Mouse (Mus musculus): ENCODE data around the gene P4ha3. TPM values are rescaled to one million over a fixed set of nuclear protein-coding genes. Genes with fewer than 3 reads are reported as not detected.

Gene P4ha3
- polyA plus RNA-seq, 1 experiment: 0.22 TPM

DNA sequence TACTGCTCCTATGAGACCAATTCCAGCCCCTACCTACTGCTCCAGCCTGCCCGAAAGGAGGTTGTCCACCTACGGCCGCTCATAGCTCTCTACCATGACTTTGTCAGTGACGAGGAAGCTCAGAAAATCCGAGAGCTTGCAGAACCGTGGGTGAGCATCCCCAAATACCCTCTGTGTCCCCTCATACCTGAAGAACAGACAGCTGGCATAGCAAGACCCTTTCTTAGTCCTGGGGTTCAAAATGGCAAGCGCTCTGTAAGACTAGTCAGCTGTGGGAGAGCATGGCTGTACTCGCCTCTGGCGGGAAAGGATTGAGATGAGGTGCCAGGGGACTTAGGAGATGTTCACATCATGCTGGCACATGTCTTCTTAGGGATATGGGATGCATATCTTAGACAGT, 20.6 kb downstream of the P4ha3 start:
- Histone ChIP-seq H3K36me3 (ENCODE audit: control insufficient read depth, insufficient read depth, low read length) (no peaks in the 10 kb centered on the region), H3K4me3 (ENCODE audit: insufficient read depth, low read depth, low read length) (no peak overlapping the region), H3K4me1 (ENCODE audit: control insufficient read depth, insufficient read depth, low read length) (no peaks in the 10 kb centered on the region), H3K27me3 (replicated peaks; ENCODE audit: control insufficient read depth, insufficient read depth, low read length) (no peaks in the 10 kb centered on the region), H3K27ac (ENCODE audit: insufficient read depth, low read depth, low read length) (no peak overlapping the region)
- TF ChIP-seq POLR2A (IDR thresholded peaks at IDR 0.05; ENCODE audit: low read depth, low read length): no peak
- TF ChIP-seq CTCF (conservative IDR thresholded peaks at IDR 0.05; ENCODE audit: insufficient read depth, insufficient read length, low read depth, low read length): no peak
- 90% methylated on average over 9 of the region's 9 CpGs for WGBS
- DNase-seq: no peak

- Histone ChIP-seq H3K4me3 (ENCODE audit: insufficient read depth, low read depth, low read length) (no peak overlapping the region), H3K27ac (ENCODE audit: insufficient read depth, low read depth, low read length) (no peak overlapping the region), H3K4me1 (ENCODE audit: control insufficient read depth, insufficient read depth, low read length) (no peaks in the 10 kb centered on the region), H3K27me3 (replicated peaks; ENCODE audit: control insufficient read depth, insufficient read depth, low read length) (no peaks in the 10 kb centered on the region), H3K36me3 (ENCODE audit: control insufficient read depth, insufficient read depth, low read length) (no peaks in the 10 kb centered on the region)
- 69% methylated on average over 6 of the region's 6 CpGs for WGBS
- no peak for DNase-seq
- no peak for TF ChIP-seq CTCF (conservative IDR thresholded peaks at IDR 0.05; ENCODE audit: insufficient read depth, insufficient read length, low read depth, low read length)
- no peak for TF ChIP-seq POLR2A (IDR thresholded peaks at IDR 0.05; ENCODE audit: low read depth, low read length)
These were observed 22.7 kb downstream of the P4ha3 start for GRCm38 (mm10) chr7:100307872-100308653.

GRCm38 (mm10) chr7:100309216-100309615, 23.9 kb downstream of the P4ha3 start:
- H3K4me1 ChIP-seq (ENCODE audit: control insufficient read depth, insufficient read depth, low read length): no peaks in the 10 kb centered on the region
- H3K27me3 ChIP-seq (replicated peaks; ENCODE audit: control insufficient read depth, insufficient read depth, low read length): no peaks in the 10 kb centered on the region
- H3K36me3 ChIP-seq (ENCODE audit: control insufficient read depth, insufficient read depth, low read length): no peaks in the 10 kb centered on the region
- no peak for DNase-seq
- no peak for TF ChIP-seq CTCF (conservative IDR thresholded peaks at IDR 0.05; ENCODE audit: insufficient read depth, insufficient read length, low read depth, low read length)
- no peak for TF ChIP-seq POLR2A (IDR thresholded peaks at IDR 0.05; ENCODE audit: low read depth, low read length)
- H3K27ac ChIP-seq (ENCODE audit: insufficient read depth, low read depth, low read length): no peak overlapping the region
- no peak overlapping the region for H3K4me3 ChIP-seq (ENCODE audit: insufficient read depth, low read depth, low read length)
- WGBS: 77% methylated on average over 1 of the region's 1 CpGs

DNA sequence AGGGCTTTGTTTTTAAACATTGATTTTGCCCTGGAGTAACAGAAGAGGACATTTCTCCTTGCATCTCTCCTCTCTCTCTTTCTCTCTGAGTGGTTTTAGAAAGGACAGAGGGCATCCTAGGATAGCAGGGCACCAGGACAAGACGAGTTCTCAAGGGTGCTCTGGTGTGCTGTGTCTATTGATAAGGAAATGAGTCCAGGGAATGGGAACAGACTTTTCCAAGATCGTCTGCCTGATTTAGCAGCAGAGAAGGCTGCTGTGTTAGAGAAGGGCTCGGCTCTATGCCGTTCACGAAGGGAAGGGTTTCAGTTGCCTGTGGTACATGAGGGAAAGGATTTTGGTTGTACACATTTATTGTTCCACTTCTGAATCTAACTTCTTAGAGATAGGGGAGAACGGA, 24.4 kb downstream of the P4ha3 start:
- no peak overlapping the region for H3K27ac ChIP-seq (ENCODE audit: insufficient read depth, low read depth, low read length)
- no peaks in the 10 kb centered on the region for H3K4me1 ChIP-seq (ENCODE audit: control insufficient read depth, insufficient read depth, low read length)
- TF ChIP-seq CTCF (conservative IDR thresholded peaks at IDR 0.05; ENCODE audit: insufficient read depth, insufficient read length, low read depth, low read length) (no peak), POLR2A (IDR thresholded peaks at IDR 0.05; ENCODE audit: low read depth, low read length) (no peak)
- DNase-seq: no peak
- no peaks in the 10 kb centered on the region for H3K27me3 ChIP-seq (replicated peaks; ENCODE audit: control insufficient read depth, insufficient read depth, low read length)
- H3K4me3 ChIP-seq (ENCODE audit: insufficient read depth, low read depth, low read length): no peak overlapping the region
- 71% methylated on average over 6 of the region's 6 CpGs for WGBS
- no peaks in the 10 kb centered on the region for H3K36me3 ChIP-seq (ENCODE audit: control insufficient read depth, insufficient read depth, low read length)

- no peak for TF ChIP-seq CTCF (conservative IDR thresholded peaks at IDR 0.05; ENCODE audit: insufficient read depth, insufficient read length, low read depth, low read length)
- no peak for TF ChIP-seq POLR2A (IDR thresholded peaks at IDR 0.05; ENCODE audit: low read depth, low read length)
- Histone ChIP-seq H3K4me3 (ENCODE audit: insufficient read depth, low read depth, low read length) (no peak overlapping the region), H3K27ac (ENCODE audit: insufficient read depth, low read depth, low read length) (no peak overlapping the region), H3K27me3 (replicated peaks; ENCODE audit: control insufficient read depth, insufficient read depth, low read length) (no peaks in the 10 kb centered on the region), H3K36me3 (ENCODE audit: control insufficient read depth, insufficient read depth, low read length) (no peaks in the 10 kb centered on the region), H3K4me1 (ENCODE audit: control insufficient read depth, insufficient read depth, low read length) (no peaks in the 10 kb centered on the region)
- DNase-seq: no peak
- 78% methylated on average over 12 of the region's 12 CpGs for WGBS
These were observed 25.0 kb downstream of the P4ha3 start for GRCm38 (mm10) chr7:100310290-100310689.

- Histone ChIP-seq H3K27me3 (replicated peaks; ENCODE audit: control insufficient read depth, insufficient read depth, low read length) (no peaks in the 10 kb centered on the region), H3K4me1 (ENCODE audit: control insufficient read depth, insufficient read depth, low read length) (no peaks in the 10 kb centered on the region), H3K36me3 (ENCODE audit: control insufficient read depth, insufficient read depth, low read length) (no peaks in the 10 kb centered on the region), H3K27ac (ENCODE audit: insufficient read depth, low read depth, low read length) (no peak overlapping the region), H3K4me3 (ENCODE audit: insufficient read depth, low read depth, low read length) (no peak overlapping the region)
- TF ChIP-seq POLR2A (IDR thresholded peaks at IDR 0.05; ENCODE audit: low read depth, low read length): no peak
- no peak for TF ChIP-seq CTCF (conservative IDR thresholded peaks at IDR 0.05; ENCODE audit: insufficient read depth, insufficient read length, low read depth, low read length)
- WGBS: 85% methylated on average over 4 of the region's 4 CpGs
- DNase-seq: no peak
These were observed 27.4 kb downstream of the P4ha3 start for GRCm38 (mm10) chr7:100312716-100313115.

DNA sequence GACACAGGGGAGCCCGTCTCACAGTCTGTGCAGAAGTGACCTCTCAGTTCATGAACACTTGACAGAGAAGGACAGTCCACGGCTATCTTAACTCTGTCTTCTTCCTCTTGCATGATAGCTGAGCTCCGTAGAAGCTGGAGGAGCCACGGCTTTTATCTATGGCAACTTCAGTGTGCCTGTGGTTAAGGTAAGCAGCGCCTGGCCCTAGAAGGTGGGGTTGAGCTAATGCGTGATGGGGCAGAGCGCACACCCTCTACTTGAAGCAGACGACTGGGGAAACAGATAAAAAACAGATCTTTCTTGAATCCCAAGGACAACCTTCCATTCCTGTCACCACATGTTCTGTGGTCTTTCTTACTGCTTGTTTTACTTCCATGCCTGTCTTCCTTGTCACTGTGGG, 31.6 kb downstream of the P4ha3 start:
- Histone ChIP-seq H3K27me3 (replicated peaks; ENCODE audit: control insufficient read depth, insufficient read depth, low read length) (no peaks in the 10 kb centered on the region), H3K27ac (ENCODE audit: insufficient read depth, low read depth, low read length) (no peak overlapping the region), H3K36me3 (ENCODE audit: control insufficient read depth, insufficient read depth, low read length) (no peaks in the 10 kb centered on the region), H3K4me3 (ENCODE audit: insufficient read depth, low read depth, low read length) (no peak overlapping the region), H3K4me1 (ENCODE audit: control insufficient read depth, insufficient read depth, low read length) (no peaks in the 10 kb centered on the region)
- TF ChIP-seq CTCF (conservative IDR thresholded peaks at IDR 0.05; ENCODE audit: insufficient read depth, insufficient read length, low read depth, low read length) (no peak), POLR2A (IDR thresholded peaks at IDR 0.05; ENCODE audit: low read depth, low read length) (no peak)
- no peak for DNase-seq
- 93% methylated on average over 8 of the region's 8 CpGs for WGBS

Data from kidney, adult 2 months (tissue).